Mouse (Mus musculus) thymus, postnatal 14 days (tissue): ENCODE data around the gene Ascl4.

ENCODE experiments used
- DNase-seq: peaks from one replicate; pipeline ENCODE4 v3.0.0; 2021

Ascl4 gene

DNA sequence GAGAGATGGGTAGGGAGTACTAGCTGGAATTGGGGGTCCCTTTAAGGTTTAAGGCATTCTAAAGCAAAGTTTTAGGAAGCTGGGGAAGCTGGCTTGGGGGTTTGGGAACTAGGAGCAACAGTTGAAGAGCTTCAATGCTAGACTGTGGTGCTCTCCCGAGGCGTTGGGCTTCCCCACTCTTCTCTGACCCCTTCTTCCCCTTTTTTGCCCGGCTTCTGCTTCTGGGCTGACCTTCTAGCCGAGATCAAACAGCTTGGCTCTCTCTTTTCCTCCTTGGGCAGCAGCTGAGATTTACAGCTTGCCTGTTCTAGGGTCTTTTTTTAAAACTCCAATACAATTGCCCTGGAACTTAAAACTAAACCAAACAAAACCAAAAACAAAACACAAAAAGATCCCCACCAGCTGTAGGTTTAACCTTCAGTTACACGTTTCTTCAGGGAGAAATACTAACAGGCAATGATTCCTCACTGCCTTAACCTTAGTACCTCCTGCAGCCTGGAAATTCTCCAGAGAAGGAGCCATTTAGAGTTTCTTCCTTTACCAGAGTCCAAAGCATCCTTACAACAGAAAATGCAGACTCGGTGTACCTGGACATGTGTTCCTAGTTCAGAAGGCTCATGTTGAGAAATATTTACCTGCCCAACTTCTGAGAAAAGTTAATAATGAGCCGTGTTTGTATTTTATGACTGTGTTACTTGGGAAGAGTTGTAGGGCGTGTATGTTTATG lies 42.6 kb downstream of the Ascl4 start:
- DNase-seq = no peak

DNA sequence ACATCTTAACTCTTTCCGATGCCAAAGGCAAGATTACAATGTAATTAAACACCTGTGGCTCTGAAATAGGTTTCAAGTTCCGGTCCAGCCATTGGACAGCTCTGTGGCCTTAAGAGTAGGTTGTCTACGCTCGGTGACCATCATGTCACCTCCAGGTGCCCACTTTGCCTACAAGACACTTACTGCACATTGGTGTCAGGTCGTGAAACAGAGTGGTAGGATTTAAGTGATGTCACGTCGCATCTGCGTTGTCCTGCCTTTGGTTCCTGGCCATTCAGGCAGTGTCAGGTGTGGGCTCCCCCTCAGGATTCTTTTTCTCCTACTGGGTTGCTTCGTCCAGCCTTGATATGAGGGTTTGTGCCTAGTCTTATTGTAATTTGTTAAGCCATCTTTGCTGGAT lies 44.3 kb downstream of the Ascl4 start:
- no peak for DNase-seq

DNA sequence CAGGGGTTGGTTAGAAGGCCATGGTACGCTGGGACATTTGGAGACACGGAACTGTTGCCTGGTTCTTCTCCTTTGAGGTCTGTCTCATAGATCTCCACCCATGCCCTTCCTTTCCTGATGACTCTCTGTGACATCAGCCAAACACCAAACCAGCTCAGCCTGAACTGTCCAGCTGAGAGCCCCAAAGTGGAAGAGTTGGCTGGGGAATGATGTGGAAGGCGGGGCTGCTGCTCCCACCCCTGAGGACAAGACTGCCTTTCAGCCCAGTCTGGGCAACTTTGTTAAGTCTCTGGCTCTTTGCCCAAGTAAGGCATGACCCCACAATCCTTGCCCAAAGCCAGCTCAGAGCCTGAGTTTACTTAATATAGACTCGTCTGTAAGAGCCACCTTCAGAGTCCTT lies 45.4 kb downstream of the Ascl4 start:
- DNase-seq = no peak

DNA sequence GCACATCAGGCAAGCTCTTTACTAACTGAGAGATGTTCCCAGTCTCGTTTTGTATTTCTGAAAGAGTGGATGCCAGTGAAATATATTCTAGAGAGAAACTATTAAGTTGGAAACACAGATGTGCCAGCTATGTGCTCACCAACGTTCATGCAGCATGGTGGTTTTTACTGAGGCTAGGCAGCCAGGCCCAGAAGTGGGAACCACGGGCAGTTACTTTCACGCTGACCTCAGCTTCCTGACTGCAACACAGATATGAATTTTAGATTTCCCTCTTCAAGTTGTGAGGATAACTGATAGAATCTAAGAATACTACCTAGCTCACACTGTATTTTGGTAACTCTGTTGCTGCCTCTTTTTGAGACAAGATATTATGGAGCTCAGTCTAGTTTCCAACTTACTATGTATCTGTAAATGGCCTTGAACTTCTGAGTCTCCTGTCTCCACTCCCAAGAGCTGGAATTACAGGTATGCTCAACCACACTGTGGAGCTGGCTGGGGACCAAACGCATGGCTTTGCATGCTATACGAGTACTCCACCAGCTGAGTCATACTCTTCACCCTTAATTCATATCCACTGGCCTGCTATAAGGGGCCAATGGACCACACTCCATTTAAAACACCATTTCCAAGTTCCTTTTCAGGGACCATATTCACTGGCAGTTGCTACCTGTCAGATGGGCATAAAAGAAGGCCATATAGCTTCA lies 62.1 kb downstream of the Ascl4 start:
- no peak for DNase-seq

DNA sequence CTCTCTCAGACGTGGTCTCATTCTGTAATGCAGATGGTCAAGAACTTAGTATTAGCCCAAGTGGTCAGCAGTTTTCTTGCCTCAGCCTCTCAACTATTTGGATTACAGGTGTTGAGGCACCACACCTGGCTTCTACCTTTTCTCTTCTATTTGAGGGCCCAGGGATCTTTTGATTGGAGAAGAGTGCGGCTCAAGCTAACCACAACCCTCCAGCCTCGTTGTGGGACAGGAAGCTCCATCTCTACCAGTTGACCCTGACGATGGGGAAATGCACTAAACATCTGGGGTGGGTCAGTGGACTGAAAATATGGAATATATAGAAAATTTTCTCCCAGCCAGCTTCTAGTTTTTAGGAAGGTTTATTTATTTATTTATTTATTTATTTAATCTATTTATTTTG lies 64.9 kb downstream of the Ascl4 start:
- DNase-seq = no peak

DNA sequence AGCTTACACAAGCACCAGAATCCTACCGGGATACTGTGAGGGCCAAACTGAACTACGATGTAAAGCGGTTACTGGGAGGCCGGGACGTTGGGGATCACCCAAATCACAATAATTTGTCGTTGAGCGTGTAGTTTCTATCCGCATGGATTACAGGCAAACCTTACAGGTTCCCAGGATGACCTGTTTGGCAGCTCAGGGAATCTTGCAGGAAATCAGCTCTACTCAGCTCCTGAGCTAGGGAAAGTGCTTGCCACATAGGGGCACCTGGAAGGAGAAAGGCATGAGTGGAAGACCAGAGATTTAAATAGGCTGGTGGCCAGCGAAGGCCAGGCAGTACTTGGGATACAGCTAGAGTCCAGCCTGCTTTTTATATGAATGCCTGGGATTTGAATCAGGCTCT lies 66.4 kb downstream of the Ascl4 start:
- no peak for DNase-seq

DNA sequence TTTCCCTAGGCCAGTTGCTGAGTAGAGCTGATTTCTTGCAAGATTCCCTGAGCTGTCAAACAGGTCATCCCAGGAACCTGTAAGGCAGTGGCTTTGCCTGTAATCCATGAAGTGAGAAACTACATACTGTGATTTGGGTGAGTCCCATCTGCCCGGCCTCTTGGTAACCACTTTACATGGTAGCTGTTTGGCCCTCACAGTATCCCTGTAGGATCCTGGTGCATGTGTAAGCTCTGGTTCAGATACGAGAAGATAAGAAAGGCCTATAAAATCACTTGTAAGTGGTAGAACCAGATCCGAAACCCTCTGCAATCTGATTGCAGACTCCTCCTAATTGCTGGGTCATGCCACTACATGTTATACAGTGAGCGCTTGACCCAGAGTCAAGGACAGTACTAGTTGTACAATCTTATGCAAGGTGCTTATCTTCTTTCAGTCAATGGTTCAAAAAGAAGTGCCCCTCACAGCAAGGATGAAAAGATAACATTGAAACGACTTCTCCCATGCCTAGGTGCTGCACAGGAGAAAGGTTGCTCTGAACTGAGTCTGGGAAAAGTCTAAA lies 67.1 kb downstream of the Ascl4 start:
- no peak for DNase-seq
